ENCODE assay signal across 11 mouse cellular contexts in the genomic region with DNA sequence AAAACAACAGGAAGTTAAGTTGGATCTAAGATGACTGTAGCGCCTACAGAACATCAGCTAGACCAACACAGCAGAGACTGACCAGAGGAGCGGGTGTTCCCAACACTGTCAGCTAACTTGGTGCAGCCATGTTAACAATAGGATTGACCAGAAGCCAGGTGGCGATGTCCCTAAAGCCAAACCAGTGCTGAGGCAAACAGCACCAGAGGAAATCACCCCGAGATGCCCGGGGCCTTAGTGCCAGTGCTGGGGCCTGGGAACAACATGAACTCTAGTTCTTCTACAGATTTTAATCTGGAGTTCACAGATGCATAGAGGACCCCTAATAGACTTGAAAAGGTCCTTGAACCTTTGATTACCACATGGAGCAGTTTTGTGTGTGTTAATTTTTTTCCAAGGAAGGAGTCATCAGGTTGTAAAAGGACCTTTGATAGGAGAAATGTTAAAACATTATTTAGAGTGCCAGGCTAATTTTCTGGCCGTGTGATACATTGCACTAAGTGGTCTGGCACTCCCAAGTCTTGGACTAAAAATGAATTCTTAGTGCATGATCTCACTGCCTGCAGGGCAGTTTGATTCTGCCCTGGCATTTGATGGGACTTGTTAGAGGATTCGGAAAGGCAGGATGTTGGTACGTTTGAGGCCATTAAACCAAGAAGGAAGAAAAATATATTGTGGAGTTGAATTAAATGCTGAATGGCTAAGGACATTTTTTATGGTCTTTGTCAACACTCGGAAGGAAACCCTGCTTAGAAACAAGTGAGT.
DNase-seq lines count a peak whose midpoint lies in the region; ATAC-seq and TF ChIP-seq lines count a peak whose summit lies in the region.
"Had no signal": no experiment of that assay in that cellular context is flagged by ENCODE, and none has a peak within 500 bp of the region (broad histone marks: within the 10 kb centered on the region; RNA-seq: fewer than 3 reads in every experiment).

No protein-coding gene starts in this region.

- peaks cover 14% of the 10 kb centered on the region for H3K4me1 ChIP-seq in heart, embryonic 15.5 days (replicated peaks)
- H3K4me1 ChIP-seq in lung, embryonic 16.5 days (replicated peaks; ENCODE audit: control insufficient read depth, insufficient read depth, low read length) = peaks cover 12% of the 10 kb centered on the region
- H3K4me1 ChIP-seq in lung, adult 2 months (ENCODE audit: control insufficient read depth, insufficient read depth, low read length) = peaks cover 9% of the 10 kb centered on the region

- TF ChIP-seq POLR2A in lung, adult 2 months (IDR thresholded peaks at IDR 0.05; ENCODE audit: borderline replicate concordance, extremely low read depth, low read depth, low read length) = no peak

- CTCF ChIA-PET in Patski (lab: Charles Lee) = no interaction called here

- H3K9ac ChIP-seq in heart, embryonic 15.5 days = no peak overlapping the region
- H3K9ac ChIP-seq in lung, embryonic 16.5 days (ENCODE audit: low read length) = no peak overlapping the region

- TF ChIP-seq CTCF in lung, adult 2 months (IDR thresholded peaks at IDR 0.05; ENCODE audit: insufficient read depth, low read length) = no peak
- TF ChIP-seq CTCF in Patski (IDR thresholded peaks at IDR 0.05) = peak; percentile 36

- H3K4me2 ChIP-seq in heart, embryonic 15.5 days = no peak overlapping the region
- no peak overlapping the region for H3K4me2 ChIP-seq in lung, embryonic 16.5 days (ENCODE audit: low read depth, low read length)

- H3K27ac ChIP-seq in heart, embryonic 15.5 days = peak overlapping the region; percentile 14
- H3K27ac ChIP-seq in lung, embryonic 16.5 days (ENCODE audit: low read length) = no peak overlapping the region

- H3K9me3 ChIP-seq in heart, embryonic 15.5 days (replicated peaks) = no peaks in the 10 kb centered on the region
- no peaks in the 10 kb centered on the region for H3K9me3 ChIP-seq in lung, embryonic 16.5 days (ENCODE audit: control insufficient read depth, low read length)

- WGBS in heart, embryonic 15.5 days = 67% methylated on average over 9 of the region's 9 CpGs
- WGBS in lung, embryonic 16.5 days = 72% methylated on average over 9 of the region's 9 CpGs
- WGBS in lung, adult 2 months = 63% methylated on average over 9 of the region's 9 CpGs

- no peak for DNase-seq in heart, adult 8-10 months (ENCODE audit: low spot score)
- DNase-seq in lung, adult 2 months = no peak
- peak; percentile 64 for DNase-seq in Patski (ENCODE audit: low read depth, low spot score)
- peak; percentile 51 for DNase-seq in gonadal fat pad, adult 2 months (ENCODE audit: low read depth)
- no peak for DNase-seq in adrenal gland, adult 8-10 months
- no peak for DNase-seq in ovary, postnatal 14 days (ENCODE audit: low spot score)
- DNase-seq: cerebellum, postnatal 36 days; gastrocnemius, postnatal 36 days; midbrain, embryonic 14.5 days had no signal

- in situ Hi-C loops in Patski (cut with MboI; ENCODE audit: low pct_unique_long_range_greater_than_20kb) = loop anchor here (5.0 to 10.0 kb wide), 2 partner anchors 107 to 354 kb away; no protein-coding TSS in a partner anchor

- no peak for ATAC-seq in heart, embryonic 15.5 days (replicated peaks; ENCODE audit: insufficient number of reproducible peaks, insufficient read depth, low FRiP score, low read depth)
- 0 out of 2 replicates have a peak, but pooled peaks have one; percentile 36 for ATAC-seq in lung, embryonic 16.5 days (ENCODE audit: low read depth)
- peak; percentile 75 for ATAC-seq in Patski

- H3K27me3 ChIP-seq in heart, embryonic 15.5 days = no peaks in the 10 kb centered on the region
- no peaks in the 10 kb centered on the region for H3K27me3 ChIP-seq in lung, embryonic 16.5 days (ENCODE audit: control insufficient read depth, insufficient read depth, low read depth, low read length)
- H3K27me3 ChIP-seq in Patski = no peaks in the 10 kb centered on the region

- no peaks in the 10 kb centered on the region for H3K36me3 ChIP-seq in heart, embryonic 15.5 days
- no peaks in the 10 kb centered on the region for H3K36me3 ChIP-seq in lung, embryonic 16.5 days (ENCODE audit: control insufficient read depth, insufficient read depth, low read length)

- no peak overlapping the region for H3K4me3 ChIP-seq in heart, embryonic 15.5 days
- H3K4me3 ChIP-seq in lung, embryonic 16.5 days (ENCODE audit: low read length) = no peak overlapping the region
- no peak overlapping the region for H3K4me3 ChIP-seq in lung, adult 2 months (replicated peaks; ENCODE audit: extremely low read depth, low read depth, low read length)

- POLR2A ChIA-PET in Patski (lab: Charles Lee) = no interaction called here

Comparison
In these comparisons a context has a peak if more than half of its experiments do, and no peak if none do; other contexts are left out.
1. DNase-seq: peak in Patski (single experiment) and gonadal fat pad, adult 2 months (single experiment); none in heart, adult 8-10 months (single experiment), lung, adult 2 months (single experiment), adrenal gland, adult 8-10 months (single experiment) and ovary, postnatal 14 days (single experiment).